Mouse (Mus musculus) fibroblast of lung, adult 2 months (primary cell): ENCODE data around the gene Fstl1.
A peak's percentile ranks its signal among the peaks of the same experiment; 100 is the strongest.

Source experiments
- DNase-seq: peaks from one replicate; pipeline ENCODE4 v3.0.0-alpha.2; 2011; ENCODE audit warnings: low read depth

Gene Fstl1

GRCm38 (mm10) chr16:37823949-37824348 lies 47.3 kb downstream of the Fstl1 start:
- DNase-seq: no peak

GRCm38 (mm10) chr16:37824778-37825505 lies 48.3 kb downstream of the Fstl1 start:
- no peak for DNase-seq

- DNase-seq: no peak
Observed at GRCm38 (mm10) chr16:37826286-37826685, 49.6 kb downstream of the Fstl1 start.

GRCm38 (mm10) chr16:37831041-37831440 lies 54.4 kb downstream of the Fstl1 start:
- DNase-seq: no peak

- no peak for DNase-seq
Observed at GRCm38 (mm10) chr16:37837571-37837970, 60.9 kb downstream of the Fstl1 start.

GRCm38 (mm10) chr16:37842439-37842838 lies 65.8 kb downstream of the Fstl1 start:
- DNase-seq: no peak

GRCm38 (mm10) chr16:37843740-37844139 lies 67.1 kb downstream of the Fstl1 start:
- DNase-seq: no peak

GRCm38 (mm10) chr16:37845202-37845925 lies 68.7 kb downstream of the Fstl1 start:
- no peak for DNase-seq

GRCm38 (mm10) chr16:37847081-37847480 lies 70.4 kb downstream of the Fstl1 start:
- no peak for DNase-seq

GRCm38 (mm10) chr16:37851366-37851765 lies 74.7 kb downstream of the Fstl1 start:
- no peak for DNase-seq

- DNase-seq: peak; percentile 65
Observed at GRCm38 (mm10) chr16:37853279-37853678, 76.6 kb downstream of the Fstl1 start.

GRCm38 (mm10) chr16:37854054-37854453 lies 77.4 kb downstream of the Fstl1 start:
- DNase-seq: no peak

GRCm38 (mm10) chr16:37854593-37854992 lies 77.9 kb downstream of the Fstl1 start:
- DNase-seq: no peak

GRCm38 (mm10) chr16:37855583-37855982 lies 78.9 kb downstream of the Fstl1 start:
- DNase-seq: no peak

- DNase-seq: no peak
Observed at GRCm38 (mm10) chr16:37856327-37856726, 79.7 kb downstream of the Fstl1 start.

- no peak for DNase-seq
Observed at GRCm38 (mm10) chr16:37857495-37857894, 80.8 kb downstream of the Fstl1 start.

- DNase-seq: no peak
Observed at GRCm38 (mm10) chr16:37860213-37860612, 83.5 kb downstream of the Fstl1 start.

GRCm38 (mm10) chr16:37861029-37861428 lies 84.4 kb downstream of the Fstl1 start, which contains the start of gene Gm36028:
Gene Gm36028 (minus strand): TSS chr16:37861146.
- no peak for DNase-seq

GRCm38 (mm10) chr16:37863876-37864275 lies 87.2 kb downstream of the Fstl1 start:
- DNase-seq: no peak

- no peak for DNase-seq
Observed at GRCm38 (mm10) chr16:37865841-37866240, 89.2 kb downstream of the Fstl1 start.

GRCm38 (mm10) chr16:37867791-37868505 lies 91.3 kb downstream of the Fstl1 start, which contains the start of gene Lrrc58:
Gene Lrrc58 (plus strand): TSS chr16:37868389.
- DNase-seq: peak; percentile 30
